Mouse (Mus musculus) spleen, postnatal 14 days (tissue): ENCODE measurements around the gene Letmd1.
"Not testable (repeated sequence)": the region's sequence is repeated elsewhere in the genome, so short reads cannot be mapped to it uniquely, and the experiment has no call there.

ENCODE experiments used
- DNase-seq, 2 experiments: peaks; one replicate each; pipeline ENCODE4 v3.0.0; 2021 to 2022; ENCODE audit warnings: low spot score in 2 of 2

Gene Letmd1

GRCm38 (mm10) chr15:100451245-100451644, 17.6 kb upstream of the Letmd1 start:
- DNase-seq, result no peak

GRCm38 (mm10) chr15:100452486-100452885, 16.3 kb upstream of the Letmd1 start:
- DNase-seq, result no peak

GRCm38 (mm10) chr15:100456356-100456991, 12.3 kb upstream of the Letmd1 start:
- no peak for DNase-seq

GRCm38 (mm10) chr15:100457340-100457739, 11.5 kb upstream of the Letmd1 start:
- peak; percentile 42 to 69 for DNase-seq

GRCm38 (mm10) chr15:100458055-100458454, 10.8 kb upstream of the Letmd1 start:
- DNase-seq, result peak in 1 of 2 experiments; percentile 57

- peak in 1 of 2 experiments; percentile 33 for DNase-seq
These were observed 7.9 kb upstream of the Letmd1 start for GRCm38 (mm10) chr15:100460942-100461341.

- no peak for DNase-seq
These were observed 7.2 kb upstream of the Letmd1 start for GRCm38 (mm10) chr15:100461646-100462045.

GRCm38 (mm10) chr15:100462086-100462485, 6.7 kb upstream of the Letmd1 start:
- no peak for DNase-seq

GRCm38 (mm10) chr15:100463712-100464111, 5.1 kb upstream of the Letmd1 start:
- peak; percentile 34 to 62 for DNase-seq

GRCm38 (mm10) chr15:100465432-100465831, 3.4 kb upstream of the Letmd1 start:
- DNase-seq, result no peak

GRCm38 (mm10) chr15:100467738-100468137, 1.1 kb upstream of the Letmd1 start:
- DNase-seq, result no peak

- DNase-seq, result no peak
These were observed 344 bp downstream of the Letmd1 start for GRCm38 (mm10) chr15:100469189-100469545.

GRCm38 (mm10) chr15:100470037-100470436, 1.2 kb downstream of the Letmd1 start:
- DNase-seq, result no peak

GRCm38 (mm10) chr15:100473926-100474503, 5.2 kb downstream of the Letmd1 start:
- DNase-seq, result no peak

- no peak for DNase-seq
These were observed 9.5 kb downstream of the Letmd1 start for GRCm38 (mm10) chr15:100478351-100478750.

- DNase-seq, result no peak
These were observed 10.1 kb downstream of the Letmd1 start for GRCm38 (mm10) chr15:100478925-100479324.

GRCm38 (mm10) chr15:100485576-100485975, 16.8 kb downstream of the Letmd1 start:
- DNase-seq, result no peak

GRCm38 (mm10) chr15:100486450-100486849, 17.6 kb downstream of the Letmd1 start:
- DNase-seq, result no peak

- no peak for DNase-seq
These were observed 18.2 kb downstream of the Letmd1 start for GRCm38 (mm10) chr15:100487050-100487449.

- DNase-seq, result not testable (repeated sequence)
These were observed 19.5 kb downstream of the Letmd1 start for GRCm38 (mm10) chr15:100488297-100488696.

- DNase-seq, result no peak
These were observed 20.4 kb downstream of the Letmd1 start for GRCm38 (mm10) chr15:100489263-100489662.

- DNase-seq, result no peak
These were observed 23.1 kb downstream of the Letmd1 start for GRCm38 (mm10) chr15:100491966-100492365.

GRCm38 (mm10) chr15:100494647-100495046, 25.8 kb downstream of the Letmd1 start:
- no peak for DNase-seq

GRCm38 (mm10) chr15:100495102-100495501, 26.3 kb downstream of the Letmd1 start, which contains the start of gene Csrnp2:
Gene Csrnp2, minus strand, starts transcription at chr15:100495488.
- DNase-seq, result peak; percentile 67 to 75
